Mouse (Mus musculus) embryonic facial prominence, embryonic 15.5 days (tissue): ENCODE measurements around the gene Bst2. TPM values are rescaled to one million over a fixed set of nuclear protein-coding genes. Genes with fewer than 3 reads are reported as not detected.

Experiments used
- ATAC-seq: fragments of 200-750 bp; cut with Nextera tagmentation; 2 replicates; pipeline ENCODE4 v1.8.0; 2017; ENCODE audit warnings: low read depth, moderate TSS enrichment; ENCODE audit not compliant: insufficient number of reproducible peaks, low FRiP score, low TSS enrichment
- H3K27ac ChIP-seq: fragments of 300-500 bp; sonication (generic); replicated peaks from 2 replicates; pipeline ENCODE4 v1.5.1; 2015; ENCODE audit warnings: mild to moderate bottlenecking, inconsistent platforms
- H3K27me3 ChIP-seq: fragments of 300-500 bp; sonication (generic); 2 replicates; pipeline ENCODE4 v1.6.1; 2015; ENCODE audit warnings: inconsistent platforms
- H3K36me3 ChIP-seq: fragments of 300-500 bp; sonication (generic); 2 replicates; pipeline ENCODE4 v1.6.1; 2015; ENCODE audit warnings: mild to moderate bottlenecking, inconsistent platforms
- H3K4me1 ChIP-seq: fragments of 300-500 bp; sonication (generic); 2 replicates; pipeline ENCODE4 v1.6.1; 2015; ENCODE audit warnings: inconsistent platforms
- H3K4me2 ChIP-seq: fragments of 300-500 bp; sonication (generic); replicated peaks from 2 replicates; pipeline ENCODE4 v1.6.1; 2015; ENCODE audit warnings: mild to moderate bottlenecking, inconsistent platforms
- H3K4me3 ChIP-seq: fragments of 300-500 bp; sonication (generic); replicated peaks from 2 replicates; pipeline ENCODE4 v1.5.1; 2015; ENCODE audit warnings: mild to moderate bottlenecking, inconsistent platforms
- H3K9ac ChIP-seq: fragments of 300-500 bp; sonication (generic); 2 replicates; pipeline ENCODE4 v1.6.1; 2015; ENCODE audit warnings: inconsistent platforms
- H3K9me3 ChIP-seq: fragments of 300-500 bp; sonication (generic); replicated peaks from 2 replicates; pipeline ENCODE4 v1.6.1; 2016; ENCODE audit warnings: inconsistent platforms
- WGBS: fragments of 180-500 bp; shearing (Covaris S2); methylation state at CpG from one replicate; pipeline ENCODE4 v1.1.7; 2015; 5-methylcytosine and 5-hydroxymethylcytosine counted together
- polyA plus RNA-seq: library from polyadenylated mRNA; unstranded; fragments of >200 nt; fragmentation: Nextera tagmentation; extraction: Ambion mirVana; gene quantifications from 2 replicates; pipeline ENCODE4 v1.2.1, GENCODE M21; 2015

Gene Bst2
- polyA plus RNA-seq = 34.8 and 35.5 TPM in 2 replicates

GRCm38 (mm10) chr8:71537028-71537867 is at the start of gene Bst2:
TSS of gene Bst2 (minus strand) at chr8:71537456.
- WGBS = 2% methylated on average over 37 of the region's 37 CpGs

GRCm38 (mm10) chr8:71586891-71587290 is 49.6 kb upstream of the Bst2 start:
- Histone ChIP-seq H3K36me3 (peaks cover 26% of the 10 kb centered on the region), H3K4me2 (no peak overlapping the region), H3K9me3 (no peaks in the 10 kb centered on the region), H3K4me1 (peaks cover 7% of the 10 kb centered on the region), H3K9ac (no peak overlapping the region), H3K27me3 (no peaks in the 10 kb centered on the region), H3K4me3 (no peak overlapping the region), H3K27ac (no peak overlapping the region)
- WGBS = 89% methylated on average over 2 of the region's 2 CpGs
- no peak for ATAC-seq

More at GRCm38 (mm10) chr8:71537028-71537867, at the start of gene Bst2:
- Histone ChIP-seq H3K36me3 (no peaks in the 10 kb centered on the region), H3K9me3 (no peaks in the 10 kb centered on the region), H3K4me2 (peak within 1 kb of the TSS; percentile 62), H3K27me3 (no peaks in the 10 kb centered on the region; the same call in 1 of the 2 replicates), H3K4me3 (peak within 1 kb of the TSS; percentile 47), H3K4me1 (peaks cover 13% of the 10 kb centered on the region), H3K27ac (peak within 1 kb of the TSS; percentile 61), H3K9ac (peak within 1 kb of the TSS; percentile 43; the same call in 1 of the 2 replicates)
- ATAC-seq = peak; percentile 81; the same call in 1 of the 2 replicates

GRCm38 (mm10) chr8:71580201-71580600 is 42.9 kb upstream of the Bst2 start:
- ATAC-seq = no peak
- no peak overlapping the region for H3K27ac ChIP-seq
- no peak overlapping the region for H3K4me2 ChIP-seq
- H3K9ac ChIP-seq = no peak overlapping the region
- H3K9me3 ChIP-seq = no peaks in the 10 kb centered on the region
- 36% methylated on average over 9 of the region's 9 CpGs for WGBS
- H3K27me3 ChIP-seq = no peaks in the 10 kb centered on the region
- H3K36me3 ChIP-seq = peaks cover 22% of the 10 kb centered on the region
- H3K4me3 ChIP-seq = no peak overlapping the region
- peaks cover 12% of the 10 kb centered on the region; the same call in 1 of the 2 replicates for H3K4me1 ChIP-seq

GRCm38 (mm10) chr8:71579476-71579875 is 42.2 kb upstream of the Bst2 start:
- Histone ChIP-seq H3K27ac (no peak overlapping the region), H3K4me2 (no peak overlapping the region), H3K4me1 (peaks cover 13% of the 10 kb centered on the region; the same call in 1 of the 2 replicates), H3K27me3 (no peaks in the 10 kb centered on the region), H3K9me3 (no peaks in the 10 kb centered on the region), H3K4me3 (no peak overlapping the region), H3K36me3 (peaks cover 15% of the 10 kb centered on the region; the same call in 1 of the 2 replicates), H3K9ac (no peak overlapping the region)
- WGBS = 88% methylated on average over 14 of the region's 14 CpGs
- ATAC-seq = no peak

- WGBS = 72% methylated on average over 1 of the region's 1 CpGs
- peaks cover 17% of the 10 kb centered on the region; the same call in 1 of the 2 replicates for H3K4me1 ChIP-seq
- no peak overlapping the region for H3K4me2 ChIP-seq
- H3K36me3 ChIP-seq = peaks cover 11% of the 10 kb centered on the region; the same call in 1 of the 2 replicates
- no peak overlapping the region for H3K4me3 ChIP-seq
- H3K9ac ChIP-seq = no peak overlapping the region
- H3K9me3 ChIP-seq = no peaks in the 10 kb centered on the region
- no peaks in the 10 kb centered on the region for H3K27me3 ChIP-seq
- H3K27ac ChIP-seq = no peak overlapping the region
- no peak for ATAC-seq
These were observed 41.8 kb upstream of the Bst2 start for GRCm38 (mm10) chr8:71579009-71579408.

GRCm38 (mm10) chr8:71577856-71578387 is 40.7 kb upstream of the Bst2 start:
- no peak for ATAC-seq

GRCm38 (mm10) chr8:71575020-71575419 is 37.8 kb upstream of the Bst2 start:
- ATAC-seq = no peak
- 72% methylated on average over 1 of the region's 1 CpGs for WGBS
- peaks cover 27% of the 10 kb centered on the region for H3K4me1 ChIP-seq
- no peak overlapping the region for H3K4me3 ChIP-seq
- no peak overlapping the region for H3K27ac ChIP-seq
- H3K9ac ChIP-seq = no peak overlapping the region
- H3K9me3 ChIP-seq = no peaks in the 10 kb centered on the region
- H3K27me3 ChIP-seq = no peaks in the 10 kb centered on the region
- no peak overlapping the region for H3K4me2 ChIP-seq
- no peaks in the 10 kb centered on the region for H3K36me3 ChIP-seq

More at GRCm38 (mm10) chr8:71577856-71578387, 40.7 kb upstream of the Bst2 start:
- Histone ChIP-seq H3K4me3 (no peak overlapping the region), H3K4me1 (peaks cover 19% of the 10 kb centered on the region), H3K36me3 (peaks cover 11% of the 10 kb centered on the region; the same call in 1 of the 2 replicates), H3K27ac (no peak overlapping the region), H3K9ac (no peak overlapping the region), H3K27me3 (no peaks in the 10 kb centered on the region), H3K9me3 (no peaks in the 10 kb centered on the region), H3K4me2 (no peak overlapping the region)
- 62% methylated on average over 4 of the region's 4 CpGs for WGBS

GRCm38 (mm10) chr8:71574426-71574825 is 37.2 kb upstream of the Bst2 start:
- no peak for ATAC-seq
- H3K27me3 ChIP-seq = no peaks in the 10 kb centered on the region
- no peak overlapping the region for H3K4me3 ChIP-seq
- 58% methylated on average over 7 of the region's 7 CpGs for WGBS
- no peaks in the 10 kb centered on the region for H3K9me3 ChIP-seq
- H3K4me1 ChIP-seq = peaks cover 23% of the 10 kb centered on the region
- no peaks in the 10 kb centered on the region for H3K36me3 ChIP-seq
- H3K27ac ChIP-seq = no peak overlapping the region
- H3K4me2 ChIP-seq = no peak overlapping the region
- no peak overlapping the region for H3K9ac ChIP-seq

GRCm38 (mm10) chr8:71572847-71573633 is 35.8 kb upstream of the Bst2 start:
- Histone ChIP-seq H3K4me2 (0 out of 2 replicates have a peak overlapping the region, but pooled peaks have one; percentile 6), H3K4me3 (no peak overlapping the region), H3K27me3 (no peaks in the 10 kb centered on the region), H3K27ac (peak overlapping the region; percentile 14; the same call in 1 of the 2 replicates), H3K9me3 (no peaks in the 10 kb centered on the region), H3K36me3 (no peaks in the 10 kb centered on the region), H3K4me1 (peaks cover 33% of the 10 kb centered on the region), H3K9ac (no peak overlapping the region)
- no peak for ATAC-seq
- WGBS = 62% methylated on average over 9 of the region's 9 CpGs

- Histone ChIP-seq H3K4me1 (peaks cover 33% of the 10 kb centered on the region), H3K9ac (no peak overlapping the region), H3K9me3 (no peaks in the 10 kb centered on the region), H3K36me3 (no peaks in the 10 kb centered on the region), H3K4me2 (no peak overlapping the region), H3K27ac (no peak overlapping the region), H3K4me3 (no peak overlapping the region), H3K27me3 (0 out of 2 replicates have a peak, but pooled peaks cover 3% of the 10 kb centered on the region)
- WGBS = 83% methylated on average over 2 of the region's 2 CpGs
- ATAC-seq = no peak
These were observed 34.8 kb upstream of the Bst2 start for GRCm38 (mm10) chr8:71572077-71572476.
